Mouse (Mus musculus) CH12.LX (cell line): ENCODE measurements around the gene Ablim2. TPM values are rescaled to one million over a fixed set of nuclear protein-coding genes. Genes with fewer than 3 reads are reported as not detected.

Experiments
- DNase-seq: peaks from one replicate; pipeline ENCODE4 v3.0.0-alpha.2; 2013; ENCODE audit errors: extremely low read depth
- H3K27ac ChIP-seq: 2 replicates; pipeline ENCODE4 v1.5.1; 2012; ENCODE audit warnings: low read depth, mild to moderate bottlenecking, control low read depth, moderate library complexity; ENCODE audit not compliant: insufficient read depth
- H3K27me3 ChIP-seq: replicated peaks from 2 replicates; pipeline ENCODE3; 2012; ENCODE audit warnings: inconsistent platforms
- H3K36me3 ChIP-seq, 2 experiments: replicated peaks in 1 of 2; 2 replicates each; pipeline versions ENCODE3 to v1.6.1; 2012; ENCODE audit warnings: inconsistent platforms in 1 of 2, low read length in 1 of 2, mild to moderate bottlenecking in 1 of 2, mixed read lengths in 1 of 2, moderate library complexity in 1 of 2; ENCODE audit not compliant: control insufficient read depth in 1 of 2, insufficient read depth in 1 of 2
- H3K4me1 ChIP-seq, 2 experiments: 2 replicates each; pipeline ENCODE4 v1.6.1; 2012; ENCODE audit warnings: inconsistent platforms in 1 of 2, moderate library complexity in 1 of 2; ENCODE audit not compliant: insufficient read depth in 2 of 2, control insufficient read depth in 1 of 2
- H3K4me2 ChIP-seq: 2 replicates; pipeline ENCODE4 v1.6.1; 2012; ENCODE audit warnings: low read depth, mild to moderate bottlenecking, control low read depth; ENCODE audit not compliant: poor library complexity, insufficient read depth, severe bottlenecking
- H3K4me3 ChIP-seq, 3 experiments: fragments of 150-350 bp in 1 of 3; sonication (generic) in 1 of 3; replicated peaks in 1 of 3; 2 replicates each; pipeline versions ENCODE3 to v1.5.1; 2011 to 2012; ENCODE audit warnings: low read depth in 2 of 3, low read length in 2 of 3, mild to moderate bottlenecking in 2 of 3, moderate library complexity in 2 of 3, control low read depth in 1 of 3, improper control_type of control experiment in 1 of 3, inconsistent platforms in 1 of 3, mixed read lengths in 1 of 3; ENCODE audit not compliant: poor library complexity in 1 of 3
- H3K79me2 ChIP-seq: replicated peaks from 2 replicates; pipeline ENCODE4 v1.6.1; 2012; ENCODE audit warnings: mild to moderate bottlenecking, moderate library complexity; ENCODE audit not compliant: control insufficient read depth, poor library complexity, insufficient read depth, severe bottlenecking; ENCODE audit errors: extremely low read depth
- H3K9ac ChIP-seq: 2 replicates; pipeline ENCODE4 v1.6.1; 2012; ENCODE audit warnings: low read depth, mild to moderate bottlenecking, control low read depth, moderate library complexity; ENCODE audit not compliant: insufficient read depth
- H3K9me3 ChIP-seq: replicated peaks from 2 replicates; pipeline ENCODE3; 2012; ENCODE audit warnings: low read length, inconsistent platforms, mixed read lengths
- BHLHE40 ChIP-seq: IDR thresholded peaks from 2 replicates; pipeline ENCODE4 v1.6.1; 2011; ENCODE audit warnings: mild to moderate bottlenecking, low read depth, low read length, improper control_type of control experiment
- CTCF ChIP-seq, 2 experiments: IDR thresholded peaks in 1 of 2; conservative IDR thresholded peaks in 1 of 2; 2 replicates each; pipeline ENCODE4 v1.5.1; 2011 to 2012; ENCODE audit warnings: low read depth in 2 of 2, low read length in 2 of 2, improper control_type of control experiment in 1 of 2, inconsistent platforms in 1 of 2, mild to moderate bottlenecking in 1 of 2, moderate library complexity in 1 of 2
- E2F4 ChIP-seq: IDR thresholded peaks from 2 replicates; pipeline ENCODE4 v1.6.1; 2011; ENCODE audit warnings: low read depth, low read length, improper control_type of control experiment; ENCODE audit not compliant: insufficient replicate concordance
- ELF1 ChIP-seq: IDR thresholded peaks from 2 replicates; pipeline ENCODE4 v1.6.1; 2014; ENCODE audit warnings: low read depth, mild to moderate bottlenecking, inconsistent platforms, low read length, improper control_type of control experiment
- EP300 ChIP-seq: IDR thresholded peaks from 2 replicates; pipeline ENCODE4 v1.6.1; 2011; ENCODE audit warnings: low read length, improper control_type of control experiment
- GABPA ChIP-seq: IDR thresholded peaks from 2 replicates; pipeline ENCODE4 v1.6.1; 2012; ENCODE audit warnings: low read depth, low read length, improper control_type of control experiment, inconsistent platforms; ENCODE audit not compliant: insufficient replicate concordance
- HCFC1 ChIP-seq: IDR thresholded peaks from 2 replicates; pipeline ENCODE4 v1.6.1; 2012; ENCODE audit warnings: low read depth, mild to moderate bottlenecking, inconsistent platforms, low read length, improper control_type of control experiment
- IRF4 ChIP-seq: IDR thresholded peaks from 2 replicates; pipeline ENCODE4 v1.6.1; 2014; ENCODE audit warnings: low read depth, mild to moderate bottlenecking, inconsistent platforms, low read length, improper control_type of control experiment
- KAT2A ChIP-seq: IDR thresholded peaks from 2 replicates; pipeline ENCODE4 v1.6.1; 2012; ENCODE audit warnings: low read length, improper control_type of control experiment, inconsistent platforms; ENCODE audit not compliant: insufficient replicate concordance
- MAFK ChIP-seq: IDR thresholded peaks from 2 replicates; pipeline ENCODE4 v1.6.1; 2011; ENCODE audit warnings: low read length, improper control_type of control experiment; ENCODE audit not compliant: insufficient replicate concordance
- MAZ ChIP-seq: IDR thresholded peaks from 2 replicates; pipeline ENCODE4 v1.6.1; 2012; ENCODE audit warnings: low read depth, mild to moderate bottlenecking, inconsistent platforms, low read length, improper control_type of control experiment, moderate library complexity
- MYC ChIP-seq: IDR thresholded peaks from 2 replicates; pipeline ENCODE4 v1.6.1; 2011; ENCODE audit warnings: low read depth, mild to moderate bottlenecking, improper control_type of control experiment, low read length
- NELFE ChIP-seq: IDR thresholded peaks from 2 replicates; pipeline ENCODE4 v1.6.1; 2011; ENCODE audit warnings: low read depth, low read length, improper control_type of control experiment
- PAX5 ChIP-seq: IDR thresholded peaks from 2 replicates; pipeline ENCODE4 v1.6.1; 2012; ENCODE audit warnings: low read length, inconsistent platforms, mixed read lengths
- RAD21 ChIP-seq: IDR thresholded peaks from 2 replicates; pipeline ENCODE4 v1.6.1; 2011; ENCODE audit warnings: low read depth, mild to moderate bottlenecking, low read length, improper control_type of control experiment, moderate library complexity
- RCOR1 ChIP-seq: conservative IDR thresholded peaks from 2 replicates; pipeline ENCODE4 v1.6.1; 2012; ENCODE audit warnings: low read depth, mild to moderate bottlenecking, inconsistent platforms, low read length, improper control_type of control experiment
- SIN3A ChIP-seq: IDR thresholded peaks from 2 replicates; pipeline ENCODE4 v1.6.1; 2012; ENCODE audit warnings: low read length, improper control_type of control experiment, inconsistent platforms
- SMC3 ChIP-seq: IDR thresholded peaks from 2 replicates; pipeline ENCODE4 v1.6.1; 2011; ENCODE audit warnings: low read depth, low read length, improper control_type of control experiment
- TBP ChIP-seq: conservative IDR thresholded peaks from 2 replicates; pipeline ENCODE4 v1.6.1; 2011; ENCODE audit warnings: low read depth, low read length, improper control_type of control experiment
- TCF12 ChIP-seq: IDR thresholded peaks from 2 replicates; pipeline ENCODE4 v1.6.1; 2014; ENCODE audit warnings: low read depth, mild to moderate bottlenecking, inconsistent platforms, low read length, improper control_type of control experiment
- UBTF ChIP-seq: IDR thresholded peaks from 2 replicates; pipeline ENCODE4 v1.6.1; 2012; ENCODE audit warnings: low read depth, mild to moderate bottlenecking, inconsistent platforms, low read length, improper control_type of control experiment, moderate library complexity
- USF1 ChIP-seq: IDR thresholded peaks from 2 replicates; pipeline ENCODE4 v1.6.1; 2014; ENCODE audit warnings: low read depth, mild to moderate bottlenecking, inconsistent platforms, low read length, improper control_type of control experiment
- USF2 ChIP-seq: conservative IDR thresholded peaks from 2 replicates; pipeline ENCODE4 v1.6.1; 2011; ENCODE audit warnings: low read depth, low read length, improper control_type of control experiment
- ZC3H11A ChIP-seq: IDR thresholded peaks from 2 replicates; pipeline ENCODE4 v1.6.1; 2012; ENCODE audit warnings: low read depth, mild to moderate bottlenecking, inconsistent platforms, low read length, improper control_type of control experiment
- ZKSCAN1 ChIP-seq: IDR thresholded peaks from 2 replicates; pipeline ENCODE4 v1.6.1; 2012; ENCODE audit warnings: low read depth, inconsistent platforms, low read length, improper control_type of control experiment, borderline replicate concordance
- ZNF384 ChIP-seq: IDR thresholded peaks from 2 replicates; pipeline ENCODE4 v1.6.1; 2012; ENCODE audit warnings: low read depth, low read length, improper control_type of control experiment, inconsistent platforms
- dilution Hi-C: fragments of 300-500 bp; cut with MboI; formaldehyde crosslinking; loops from 2 replicates; pipeline ENCODE4 v1.14.3; 2020; ENCODE audit warnings: low sequenced_read_pairs; ENCODE audit not compliant: extremely low pct_unique_long_range_greater_than_20kb, extremely low pct_ligation_motif_present
- in situ Hi-C: fragments of 300-500 bp; cut with MboI; formaldehyde crosslinking; loops from 3 replicates; pipeline ENCODE4 v1.14.3; 2019; ENCODE audit warnings: low sequenced_read_pairs, low pct_ligation_motif_present, low pct_unique_long_range_greater_than_20kb, mixed read lengths
- polyA plus RNA-seq: library from polyadenylated mRNA; unstranded; fragments of >175 nt; gene quantifications from 2 replicates; pipeline ENCODE4 v1.2.1, GENCODE M21; 2012; ENCODE audit warnings: low read depth; ENCODE audit not compliant: insufficient read length
- total RNA-seq, 2 experiments: library from RNA; depleted of rRNA; stranded (reverse); fragments of 300-350 nt in 1 of 2; fragments of >200 nt in 1 of 2; gene quantifications; 2 replicates each; pipeline ENCODE4 v1.2.3; 2012 to 2014

Ablim2 gene
- total and polyA plus RNA-seq, 3 experiments, result 4.4 to 12.2 (median 11.0) TPM

- Histone ChIP-seq H3K36me3 (no peaks in the 10 kb centered on the region), H3K4me2 (no peak overlapping the region), H3K9ac (no peak overlapping the region), H3K9me3 (no peaks in the 10 kb centered on the region), H3K4me3 (no peak overlapping the region), H3K27ac (no peak overlapping the region), H3K27me3 (peaks cover 22% of the 10 kb centered on the region), H3K4me1 (peaks cover 4 to 26% of the 10 kb centered on the region in 2 experiments; a peak in 3 of 4 replicates), H3K79me2 (no peaks in the 10 kb centered on the region)
- in situ Hi-C loops, result no loop called here
- dilution Hi-C loops, result no loop called here
- DNase-seq, result no peak
- no peak for TF ChIP-seq HCFC1
Measured at GRCm38 (mm10) chr5:35793971-35794370, 36.3 kb downstream of the Ablim2 start.

DNA sequence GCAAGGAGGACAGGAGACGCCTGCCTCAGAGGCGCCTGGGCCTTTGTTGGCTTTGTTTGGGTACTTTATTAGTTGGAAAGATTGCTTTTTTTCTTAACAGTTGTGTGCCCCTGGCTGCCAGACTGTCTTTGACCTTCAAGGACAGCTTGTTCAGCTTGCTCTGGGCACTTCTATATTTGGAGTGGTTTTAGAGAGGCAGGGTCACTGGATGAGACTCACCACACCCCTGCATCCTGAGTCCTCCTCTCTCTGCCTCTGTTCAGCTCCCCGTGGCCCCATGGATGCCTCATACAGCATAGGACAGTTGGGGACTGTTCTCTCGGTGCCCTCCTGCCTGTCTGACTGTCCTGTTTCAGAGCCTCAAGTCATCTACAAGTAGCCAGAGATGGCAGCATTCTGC is 37.3 kb downstream of the Ablim2 start:
- in situ Hi-C loops, result no loop called here
- no peak for DNase-seq
- no peaks in the 10 kb centered on the region for H3K9me3 ChIP-seq
- peaks cover 31% of the 10 kb centered on the region for H3K27me3 ChIP-seq
- no peak for TF ChIP-seq MAZ
- no peak for TF ChIP-seq ZC3H11A
- no peak for TF ChIP-seq KAT2A
- no peak for TF ChIP-seq ELF1
- no peak for TF ChIP-seq MYC
- no peak overlapping the region for H3K4me3 ChIP-seq
- no peaks in the 10 kb centered on the region for H3K36me3 ChIP-seq
- no peak overlapping the region for H3K9ac ChIP-seq
- dilution Hi-C loops, result no loop called here
- no peaks in the 10 kb centered on the region for H3K79me2 ChIP-seq
- no peak overlapping the region for H3K4me2 ChIP-seq
- H3K27ac ChIP-seq, result no peak overlapping the region
- H3K4me1 ChIP-seq, result peaks cover 4 to 22% of the 10 kb centered on the region in 2 experiments; a peak in 3 of 4 replicates

DNA sequence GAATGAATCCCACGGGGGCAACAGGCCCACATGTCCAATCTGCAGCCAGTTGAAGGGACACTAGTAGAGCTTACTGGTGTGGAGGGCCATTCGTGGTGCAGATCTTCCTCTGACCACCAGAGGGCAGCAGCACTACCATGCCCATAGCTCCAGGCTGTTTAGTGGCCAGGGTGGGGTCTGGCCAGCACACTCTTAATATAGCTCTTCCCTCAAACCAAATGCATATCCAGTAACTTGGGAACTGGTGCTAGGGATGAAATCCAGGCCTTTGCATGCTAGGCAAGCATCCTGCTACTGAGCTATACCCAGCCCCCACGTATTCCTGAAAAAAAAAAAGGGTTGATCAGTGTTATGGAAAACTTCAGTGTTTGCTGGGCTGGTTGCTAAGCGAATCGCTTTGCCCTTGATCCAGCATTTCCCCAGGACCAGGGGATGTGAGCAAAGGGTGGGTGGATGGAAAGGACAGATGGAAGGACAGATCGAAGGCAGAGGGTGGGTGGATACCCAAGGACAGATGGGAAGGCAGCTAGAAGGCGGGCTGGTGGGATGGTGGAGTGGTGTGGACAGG is 37.9 kb downstream of the Ablim2 start:
- dilution Hi-C loops (no loop called here), in situ Hi-C loops (no loop called here)
- H3K9me3 ChIP-seq, result no peaks in the 10 kb centered on the region
- peaks cover 35% of the 10 kb centered on the region for H3K27me3 ChIP-seq
- H3K4me2 ChIP-seq, result no peak overlapping the region
- H3K4me1 ChIP-seq, result peaks cover 2 to 18% of the 10 kb centered on the region in 2 experiments; a peak in 3 of 4 replicates
- DNase-seq, result peak; percentile 64
- H3K9ac ChIP-seq, result no peak overlapping the region
- no peak overlapping the region for H3K4me3 ChIP-seq
- H3K27ac ChIP-seq, result no peak overlapping the region
- no peaks in the 10 kb centered on the region for H3K36me3 ChIP-seq
- H3K79me2 ChIP-seq, result no peaks in the 10 kb centered on the region
- TF ChIP-seq HCFC1 (0 out of 2 replicates have a peak, but pooled peaks have one; percentile 11), E2F4 (no peak), EP300 (no peak), ZNF384 (no peak; the same call in 1 of the 2 replicates), IRF4 (peak; percentile 46; the same call in 1 of the 2 replicates), RCOR1 (no peak), UBTF (no peak), PAX5 (no peak), USF2 (no peak), NELFE (peak; percentile 39; the same call in 1 of the 2 replicates), TBP (no peak), TCF12 (no peak), USF1 (no peak), SIN3A (no peak), RAD21 (peak; percentile 84), SMC3 (peak; percentile 98), ZKSCAN1 (no peak), GABPA (no peak), CTCF (conservative IDR thresholded peaks at IDR 0.05 in 1 of 2, IDR thresholded peaks at IDR 0.05 in 1 of 2; ENCODE audit: low read depth in 2 of 2, low read length in 2 of 2) (peak; percentile 91 to 92), BHLHE40 (no peak), MAFK (no peak)
